Mouse (Mus musculus): ENCODE measurements at regions not wholly inside any gene's neighbourhood (a gene's known extent, or its start where the extent isn't known, plus 50 kb on each side); places are given as distances from the start of the nearest gene placed in this dataset.

- CTCF ChIA-PET: interaction anchor here (0.7 kb wide), 1 partner anchor 72 kb away, joined by 11 read pairs; no protein-coding TSS in a partner anchor
Observed at GRCm38 (mm10) chr8:92518486-92518885, 155.6 kb upstream of the Irx6 start.

- CTCF ChIA-PET: no interaction called here
Observed at GRCm38 (mm10) chr8:92522519-92522918, 151.6 kb upstream of the Irx6 start.

GRCm38 (mm10) chr8:92529756-92530155 is 144.3 kb upstream of the Irx6 start:
- CTCF ChIA-PET: no interaction called here

- CTCF ChIA-PET: no interaction called here
Observed at GRCm38 (mm10) chr8:92540636-92541035, 133.5 kb upstream of the Irx6 start.

- CTCF ChIA-PET: no interaction called here
Observed at GRCm38 (mm10) chr8:92545347-92546059, 128.6 kb upstream of the Irx6 start.

- CTCF ChIA-PET: no interaction called here
Observed at GRCm38 (mm10) chr8:92555140-92555539, 118.9 kb upstream of the Irx6 start.

GRCm38 (mm10) chr8:92555631-92556030 is 118.5 kb upstream of the Irx6 start:
- CTCF ChIA-PET: no interaction called here

GRCm38 (mm10) chr8:92562471-92562870 is 111.6 kb upstream of the Irx6 start:
- CTCF ChIA-PET: no interaction called here

- CTCF ChIA-PET: no interaction called here
Observed at GRCm38 (mm10) chr8:92562962-92563361, 111.1 kb upstream of the Irx6 start.

- CTCF ChIA-PET: interaction anchor here (0.7 kb wide), 1 partner anchor 894 kb away, joined by 3 read pairs; no protein-coding TSS in a partner anchor
Observed at GRCm38 (mm10) chr8:92569650-92570049, 104.4 kb upstream of the Irx6 start.

- CTCF ChIA-PET: no interaction called here
Observed at GRCm38 (mm10) chr8:92579446-92579845, 94.6 kb upstream of the Irx6 start.

- CTCF ChIA-PET: no interaction called here
Observed at GRCm38 (mm10) chr8:92581051-92581450, 93.0 kb upstream of the Irx6 start.

- CTCF ChIA-PET: no interaction called here
Observed at GRCm38 (mm10) chr8:92600766-92601165, 73.3 kb upstream of the Irx6 start.

GRCm38 (mm10) chr8:92602973-92603372 is 71.1 kb upstream of the Irx6 start:
- CTCF ChIA-PET: no interaction called here

- CTCF ChIA-PET: no interaction called here
Observed at GRCm38 (mm10) chr8:92605631-92606030, 68.5 kb upstream of the Irx6 start.

- CTCF ChIA-PET: no interaction called here
Observed at GRCm38 (mm10) chr8:92607604-92608003, 66.5 kb upstream of the Irx6 start.

- CTCF ChIA-PET: no interaction called here
Observed at GRCm38 (mm10) chr8:92609908-92610307, 64.2 kb upstream of the Irx6 start.

GRCm38 (mm10) chr8:92610487-92611059 is 63.5 kb upstream of the Irx6 start:
- CTCF ChIA-PET: interaction anchor here (0.6 kb wide), 1 partner anchor 40 kb away, joined by 16 read pairs; no protein-coding TSS in a partner anchor

- CTCF ChIA-PET: no interaction called here
Observed at GRCm38 (mm10) chr8:92613486-92613885, 60.6 kb upstream of the Irx6 start.

- CTCF ChIA-PET: no interaction called here
Observed at GRCm38 (mm10) chr8:92616341-92617115, 57.6 kb upstream of the Irx6 start.

GRCm38 (mm10) chr8:92618281-92618680 is 55.8 kb upstream of the Irx6 start:
- CTCF ChIA-PET: no interaction called here
